Mouse (Mus musculus): Measurements from ENCODE around the gene Ccs. TPM values are rescaled to one million over a fixed set of nuclear protein-coding genes. Genes with fewer than 3 reads are reported as not detected.
A peak's percentile ranks its signal among the peaks of the same experiment; 100 is the strongest.
"Not testable (repeated sequence)": the region's sequence is repeated elsewhere in the genome, so short reads cannot be mapped to it uniquely, and the experiment has no call there.

Ccs gene
- 44.9 and 45.8 TPM in 2 replicates for polyA plus RNA-seq (2014; fragmentation: Nextera tagmentation; extraction: Ambion mirVana)

GRCm38 (mm10) chr19:4839149-4839548 is at the start of gene Ccs, which contains the start of gene Ccdc87:
Ccs (minus strand) TSS chr19:4839332.
Ccdc87 (plus strand) TSS chr19:4839366.
- Histone ChIP-seq H3K27ac (replicated peaks; ENCODE audit: low read depth, low read length) (no peak within 1 kb of the TSS), H3K4me2 (ENCODE audit: low read depth, low read length) (peak within 1 kb of the TSS; percentile 92), H3K27me3 (ENCODE audit: control insufficient read depth, insufficient read depth, low read length) (peaks cover 3% of the 10 kb centered on the region), H3K9ac (replicated peaks; ENCODE audit: low read length) (peak within 1 kb of the TSS; percentile 79), H3K9me3 (replicated peaks; ENCODE audit: control insufficient read depth, low read length) (no peaks in the 10 kb centered on the region), H3K4me1 (ENCODE audit: control insufficient read depth, insufficient read depth, low read length) (no peaks in the 10 kb centered on the region), H3K36me3 (replicated peaks; ENCODE audit: control insufficient read depth, insufficient read depth, low read depth, low read length) (no peaks in the 10 kb centered on the region), H3K4me3 (ENCODE audit: low read depth, low read length) (peak within 1 kb of the TSS; percentile 64)
- peak; percentile 97 for ATAC-seq (replicated peaks; ENCODE audit: insufficient number of reproducible peaks, low FRiP score, low TSS enrichment, low read depth)
- 0% methylated on average over 25 of the region's 25 CpGs for WGBS
- DNase-seq (ENCODE audit: low spot score): peak; percentile 97

- no peaks in the 10 kb centered on the region for H3K9me3 ChIP-seq (replicated peaks; ENCODE audit: control insufficient read depth, low read length)
- no peaks in the 10 kb centered on the region for H3K4me1 ChIP-seq (ENCODE audit: control insufficient read depth, insufficient read depth, low read length)
- no peak overlapping the region for H3K4me3 ChIP-seq (ENCODE audit: low read depth, low read length)
- DNase-seq (ENCODE audit: low spot score) (no peak), ATAC-seq (replicated peaks; ENCODE audit: insufficient number of reproducible peaks, low FRiP score, low TSS enrichment, low read depth) (no peak)
- H3K27me3 ChIP-seq (ENCODE audit: control insufficient read depth, insufficient read depth, low read length): no peaks in the 10 kb centered on the region
- H3K9ac ChIP-seq (replicated peaks; ENCODE audit: low read length): no peak overlapping the region
- H3K27ac ChIP-seq (replicated peaks; ENCODE audit: low read depth, low read length): no peak overlapping the region
- no peak overlapping the region for H3K4me2 ChIP-seq (ENCODE audit: low read depth, low read length)
- 75% methylated on average over 4 of the region's 4 CpGs for WGBS
- no peaks in the 10 kb centered on the region for H3K36me3 ChIP-seq (replicated peaks; ENCODE audit: control insufficient read depth, insufficient read depth, low read depth, low read length)
These were observed 44.8 kb upstream of the Ccs start for GRCm38 (mm10) chr19:4883961-4884360.

- Histone ChIP-seq H3K9me3 (replicated peaks; ENCODE audit: control insufficient read depth, low read length) (no peaks in the 10 kb centered on the region), H3K27me3 (ENCODE audit: control insufficient read depth, insufficient read depth, low read length) (no peaks in the 10 kb centered on the region), H3K27ac (replicated peaks; ENCODE audit: low read depth, low read length) (no peak overlapping the region), H3K4me3 (ENCODE audit: low read depth, low read length) (peak overlapping the region; percentile 91), H3K4me2 (ENCODE audit: low read depth, low read length) (peak overlapping the region; percentile 96), H3K9ac (replicated peaks; ENCODE audit: low read length) (no peak overlapping the region; the same call in 1 of the 2 replicates), H3K36me3 (replicated peaks; ENCODE audit: control insufficient read depth, insufficient read depth, low read depth, low read length) (no peaks in the 10 kb centered on the region), H3K4me1 (ENCODE audit: control insufficient read depth, insufficient read depth, low read length) (no peaks in the 10 kb centered on the region; the same call in 1 of the 2 replicates)
- 49% methylated on average over 10 of the region's 10 CpGs for WGBS
- ATAC-seq (replicated peaks; ENCODE audit: insufficient number of reproducible peaks, low FRiP score, low TSS enrichment, low read depth) (no peak), DNase-seq (ENCODE audit: low spot score) (no peak)
These were observed 40.2 kb upstream of the Ccs start for GRCm38 (mm10) chr19:4879324-4879703.

- peak; percentile 93 for ATAC-seq (replicated peaks; ENCODE audit: insufficient number of reproducible peaks, low FRiP score, low TSS enrichment, low read depth)
- Histone ChIP-seq H3K36me3 (replicated peaks; ENCODE audit: control insufficient read depth, insufficient read depth, low read depth, low read length) (no peaks in the 10 kb centered on the region), H3K4me3 (ENCODE audit: low read depth, low read length) (peak within 1 kb of the TSS; percentile 91), H3K9me3 (replicated peaks; ENCODE audit: control insufficient read depth, low read length) (no peaks in the 10 kb centered on the region), H3K4me2 (ENCODE audit: low read depth, low read length) (peak within 1 kb of the TSS; percentile 96), H3K27ac (replicated peaks; ENCODE audit: low read depth, low read length) (peak within 1 kb of the TSS; percentile 52), H3K27me3 (ENCODE audit: control insufficient read depth, insufficient read depth, low read length) (no peaks in the 10 kb centered on the region), H3K4me1 (ENCODE audit: control insufficient read depth, insufficient read depth, low read length) (no peaks in the 10 kb centered on the region; the same call in 1 of the 2 replicates), H3K9ac (replicated peaks; ENCODE audit: low read length) (peak within 1 kb of the TSS; percentile 81)
- WGBS: 2% methylated on average over 52 of the region's 52 CpGs
- DNase-seq (ENCODE audit: low spot score): peak; percentile 96
These were observed 39.5 kb upstream of the Ccs start, which contains the start of gene Zdhhc24 for GRCm38 (mm10) chr19:4878405-4879323. Zdhhc24 (plus strand) TSS chr19:4878668.

- DNase-seq (ENCODE audit: low spot score) (peak; percentile 23), ATAC-seq (replicated peaks; ENCODE audit: insufficient number of reproducible peaks, low FRiP score, low TSS enrichment, low read depth) (0 out of 2 replicates have a peak, but pooled peaks have one; percentile 21)
These were observed 38.7 kb upstream of the Ccs start, which contains the start of gene Actn3 for GRCm38 (mm10) chr19:4877785-4878184. Actn3 (minus strand) TSS chr19:4877909.

GRCm38 (mm10) chr19:4876755-4877154 is 37.6 kb upstream of the Ccs start:
- 62% methylated on average over 3 of the region's 3 CpGs for WGBS
- Histone ChIP-seq H3K9me3 (replicated peaks; ENCODE audit: control insufficient read depth, low read length) (no peaks in the 10 kb centered on the region), H3K4me1 (ENCODE audit: control insufficient read depth, insufficient read depth, low read length) (no peaks in the 10 kb centered on the region; the same call in 1 of the 2 replicates), H3K27me3 (ENCODE audit: control insufficient read depth, insufficient read depth, low read length) (no peaks in the 10 kb centered on the region), H3K4me2 (ENCODE audit: low read depth, low read length) (no peak overlapping the region), H3K27ac (replicated peaks; ENCODE audit: low read depth, low read length) (no peak overlapping the region), H3K9ac (replicated peaks; ENCODE audit: low read length) (no peak overlapping the region), H3K36me3 (replicated peaks; ENCODE audit: control insufficient read depth, insufficient read depth, low read depth, low read length) (no peaks in the 10 kb centered on the region), H3K4me3 (ENCODE audit: low read depth, low read length) (no peak overlapping the region)
- ATAC-seq (replicated peaks; ENCODE audit: insufficient number of reproducible peaks, low FRiP score, low TSS enrichment, low read depth) (no peak), DNase-seq (ENCODE audit: low spot score) (no peak)

More at GRCm38 (mm10) chr19:4877785-4878184, 38.7 kb upstream of the Ccs start, which contains the start of gene Actn3:
- H3K4me2 ChIP-seq (ENCODE audit: low read depth, low read length): peak within 1 kb of the TSS; percentile 96
- peak within 1 kb of the TSS; percentile 91 for H3K4me3 ChIP-seq (ENCODE audit: low read depth, low read length)
- H3K4me1 ChIP-seq (ENCODE audit: control insufficient read depth, insufficient read depth, low read length): no peaks in the 10 kb centered on the region; the same call in 1 of the 2 replicates
- H3K9me3 ChIP-seq (replicated peaks; ENCODE audit: control insufficient read depth, low read length): no peaks in the 10 kb centered on the region
- no peaks in the 10 kb centered on the region for H3K36me3 ChIP-seq (replicated peaks; ENCODE audit: control insufficient read depth, insufficient read depth, low read depth, low read length)
- no peaks in the 10 kb centered on the region for H3K27me3 ChIP-seq (ENCODE audit: control insufficient read depth, insufficient read depth, low read length)
- peak within 1 kb of the TSS; percentile 52 for H3K27ac ChIP-seq (replicated peaks; ENCODE audit: low read depth, low read length)
- H3K9ac ChIP-seq (replicated peaks; ENCODE audit: low read length): peak within 1 kb of the TSS; percentile 81
- whole genome bisulfite sequencing: 4% methylated on average over 17 of the region's 17 CpGs

GRCm38 (mm10) chr19:4876241-4876640 is 37.1 kb upstream of the Ccs start:
- no peak for DNase-seq (ENCODE audit: low spot score)

GRCm38 (mm10) chr19:4874613-4875012 is 35.5 kb upstream of the Ccs start:
- H3K27me3 ChIP-seq (ENCODE audit: control insufficient read depth, insufficient read depth, low read length); H3K36me3 ChIP-seq (replicated peaks; ENCODE audit: control insufficient read depth, insufficient read depth, low read depth, low read length); DNase-seq (ENCODE audit: low spot score); H3K27ac ChIP-seq (replicated peaks; ENCODE audit: low read depth, low read length); ATAC-seq (replicated peaks; ENCODE audit: insufficient number of reproducible peaks, low FRiP score, low TSS enrichment, low read depth); H3K4me1 ChIP-seq (ENCODE audit: control insufficient read depth, insufficient read depth, low read length); H3K9ac ChIP-seq (replicated peaks; ENCODE audit: low read length); H3K4me3 ChIP-seq (ENCODE audit: low read depth, low read length); H3K9me3 ChIP-seq (replicated peaks; ENCODE audit: control insufficient read depth, low read length); H3K4me2 ChIP-seq (ENCODE audit: low read depth, low read length): not testable (repeated sequence)
- 69% methylated on average over 1 of the region's 1 CpGs for WGBS

More at GRCm38 (mm10) chr19:4876241-4876640, 37.1 kb upstream of the Ccs start:
- ATAC-seq (replicated peaks; ENCODE audit: insufficient number of reproducible peaks, low FRiP score, low TSS enrichment, low read depth): no peak
- H3K9ac ChIP-seq (replicated peaks; ENCODE audit: low read length): no peak overlapping the region
- no peaks in the 10 kb centered on the region for H3K36me3 ChIP-seq (replicated peaks; ENCODE audit: control insufficient read depth, insufficient read depth, low read depth, low read length)
- H3K27ac ChIP-seq (replicated peaks; ENCODE audit: low read depth, low read length): no peak overlapping the region
- no peak overlapping the region for H3K4me2 ChIP-seq (ENCODE audit: low read depth, low read length)
- H3K9me3 ChIP-seq (replicated peaks; ENCODE audit: control insufficient read depth, low read length): no peaks in the 10 kb centered on the region
- no peaks in the 10 kb centered on the region; the same call in 1 of the 2 replicates for H3K4me1 ChIP-seq (ENCODE audit: control insufficient read depth, insufficient read depth, low read length)
- no peaks in the 10 kb centered on the region for H3K27me3 ChIP-seq (ENCODE audit: control insufficient read depth, insufficient read depth, low read length)
- H3K4me3 ChIP-seq (ENCODE audit: low read depth, low read length): no peak overlapping the region
- 73% methylated on average over 3 of the region's 4 CpGs for WGBS

Measured in embryonic facial prominence, embryonic 11.5 days (tissue).